Mouse (Mus musculus): ENCODE results near the gene Zmynd19.

DNA sequence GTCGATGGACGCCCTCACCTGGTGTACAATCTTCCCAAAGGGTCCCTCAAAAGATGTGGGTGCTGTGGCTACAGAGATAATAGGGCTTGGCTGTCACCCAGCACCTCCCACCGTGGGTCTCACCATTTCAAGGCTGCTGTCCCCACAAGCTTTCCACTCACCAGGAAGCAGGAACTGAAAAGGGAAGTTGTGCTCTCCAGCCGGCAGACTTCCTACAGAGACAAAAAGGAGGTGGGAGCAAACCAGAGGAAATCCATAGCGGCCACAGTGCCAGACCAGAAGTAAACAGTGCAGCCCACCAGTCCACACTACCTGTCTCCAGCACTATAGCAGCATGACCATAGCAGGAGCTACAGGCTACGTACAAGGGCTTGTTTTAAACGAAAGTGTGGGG lies 22.6 kb upstream of the Zmynd19 start:
- TF ChIP-seq CTCF (IDR thresholded peaks at IDR 0.05; ENCODE audit: control insufficient read depth, insufficient read depth, low read length), result no peak
- no peak for TF ChIP-seq POLR2A (IDR thresholded peaks at IDR 0.05; ENCODE audit: borderline replicate concordance, control insufficient read depth, low read depth, low read length)

Data from bone marrow, adult 2 months (tissue).